Comparison of ENCODE assay signal across 8 mouse cellular contexts in the genomic region with DNA sequence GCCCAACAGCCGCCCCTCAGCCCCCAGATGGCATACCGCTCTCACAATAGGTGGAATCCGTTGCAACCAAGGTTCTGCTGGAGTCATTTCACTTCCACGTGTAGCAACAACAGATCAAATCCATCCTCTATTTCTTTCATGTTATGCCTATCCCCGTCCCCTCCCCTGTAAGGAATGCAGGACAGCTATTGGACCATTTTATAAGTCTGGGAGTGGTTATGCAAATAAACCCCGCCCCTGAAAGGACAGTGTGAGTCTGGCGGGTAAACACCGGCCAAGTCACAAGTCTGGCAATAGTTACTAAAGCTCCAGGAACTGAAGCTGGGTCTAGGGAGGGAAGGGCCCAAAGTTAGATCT. TPM values are rescaled to one million over a fixed set of nuclear protein-coding genes. Genes with fewer than 3 reads are reported as not detected.
DNase-seq lines count a peak whose midpoint lies in the region; ATAC-seq and TF ChIP-seq lines count a peak whose summit lies in the region.

Gene Eda2r, minus strand, starts transcription at position 152 of the 357 bp plus-strand sequence.

- ATAC-seq in forebrain, postnatal 0 days = peak; percentile 83
- ATAC-seq in hematopoietic stem cell, adult 5-6 weeks (replicated peaks in 1 of 2; ENCODE audit: insufficient read depth in 1 of 2, low FRiP score in 2 of 2, low TSS enrichment in 1 of 2, low read depth in 1 of 2, poor library complexity in 2 of 2, severe bottlenecking in 2 of 2) = peak; percentile 98 to 99
- peak; percentile 96 for ATAC-seq in limb, embryonic 13.5 days (ENCODE audit: low FRiP score, low read depth)
- ATAC-seq in midbrain, embryonic 12.5 days (ENCODE audit: low FRiP score, low read depth) = peak; percentile 98

- H3K27me3 ChIP-seq in forebrain, postnatal 0 days (ENCODE audit: insufficient read depth, low read length) = no peaks in the 10 kb centered on the region
- H3K27me3 ChIP-seq in limb, embryonic 13.5 days = no peaks in the 10 kb centered on the region
- no peaks in the 10 kb centered on the region for H3K27me3 ChIP-seq in midbrain, embryonic 12.5 days

- 21% methylated on average over 8 of the region's 8 CpGs for WGBS in forebrain, postnatal 0 days
- WGBS in limb, embryonic 13.5 days = 12% methylated on average over 8 of the region's 8 CpGs
- 25% methylated on average over 8 of the region's 8 CpGs for WGBS in midbrain, embryonic 12.5 days

- no peak for TF ChIP-seq POLR2A in bone marrow macrophage, adult 2 months (IDR thresholded peaks at IDR 0.05; ENCODE audit: borderline replicate concordance, low read depth, low read length)

- peak within 1 kb of the TSS; percentile 27 for H3K4me2 ChIP-seq in forebrain, postnatal 0 days (ENCODE audit: low read depth)
- peak within 1 kb of the TSS; percentile 52 for H3K4me2 ChIP-seq in limb, embryonic 13.5 days (replicated peaks)
- peak within 1 kb of the TSS; percentile 48 for H3K4me2 ChIP-seq in midbrain, embryonic 12.5 days (replicated peaks)

- peak within 1 kb of the TSS; percentile 69 for H3K27ac ChIP-seq in bone marrow macrophage, adult 2 months (ENCODE audit: insufficient read depth, low read depth, low read length)
- H3K27ac ChIP-seq in forebrain, postnatal 0 days (ENCODE audit: low read depth, low read length) = no peak within 1 kb of the TSS
- H3K27ac ChIP-seq in limb, embryonic 13.5 days = no peak within 1 kb of the TSS
- no peak within 1 kb of the TSS for H3K27ac ChIP-seq in midbrain, embryonic 12.5 days (replicated peaks)
- no peak within 1 kb of the TSS for H3K27ac ChIP-seq in left cerebral cortex, adult 2 months

- intact Hi-C loops in left cerebral cortex, adult 2 months (cut with DNase I) = no loop called here

- peak; percentile 84 for DNase-seq in MEL-GATA-1-ER (ENCODE audit: extremely low read depth, low read depth)
- peak; percentile 13 for DNase-seq in forebrain, postnatal 0 days
- DNase-seq in thymus, postnatal 36 days = no peak
- DNase-seq in left cerebral cortex, adult 2 months (ENCODE audit: extremely low spot score in 1 of 2, low spot score in 2 of 2) = no peak

- no peak for TF ChIP-seq CTCF in bone marrow macrophage, adult 2 months (IDR thresholded peaks at IDR 0.05; ENCODE audit: low read depth, low read length)
- TF ChIP-seq CTCF in forebrain, postnatal 0 days (IDR thresholded peaks at IDR 0.05; ENCODE audit: low read depth) = no peak
- no peak for TF ChIP-seq CTCF in left cerebral cortex, adult 2 months (IDR thresholded peaks at IDR 0.05)

- peak within 1 kb of the TSS; percentile 53 for H3K4me3 ChIP-seq in bone marrow macrophage, adult 2 months (ENCODE audit: insufficient read depth, low read length)
- 0 out of 2 replicates have a peak within 1 kb of the TSS, but pooled peaks have one; percentile 3 for H3K4me3 ChIP-seq in forebrain, postnatal 0 days (ENCODE audit: low read depth, low read length)
- H3K4me3 ChIP-seq in limb, embryonic 13.5 days = peak within 1 kb of the TSS; percentile 19
- H3K4me3 ChIP-seq in midbrain, embryonic 12.5 days = peak within 1 kb of the TSS; percentile 30
- no peak within 1 kb of the TSS for H3K4me3 ChIP-seq in left cerebral cortex, adult 2 months

- H3K4me1 ChIP-seq in bone marrow macrophage, adult 2 months (ENCODE audit: control insufficient read depth, insufficient read depth, low read length) = no peaks in the 10 kb centered on the region
- H3K4me1 ChIP-seq in forebrain, postnatal 0 days (ENCODE audit: insufficient read depth) = no peaks in the 10 kb centered on the region
- no peaks in the 10 kb centered on the region for H3K4me1 ChIP-seq in limb, embryonic 13.5 days
- H3K4me1 ChIP-seq in midbrain, embryonic 12.5 days = no peaks in the 10 kb centered on the region

- no peaks in the 10 kb centered on the region for H3K36me3 ChIP-seq in forebrain, postnatal 0 days (ENCODE audit: insufficient read depth)
- no peaks in the 10 kb centered on the region for H3K36me3 ChIP-seq in limb, embryonic 13.5 days
- H3K36me3 ChIP-seq in midbrain, embryonic 12.5 days = no peaks in the 10 kb centered on the region

- H3K9ac ChIP-seq in forebrain, postnatal 0 days = no peak within 1 kb of the TSS
- no peak within 1 kb of the TSS for H3K9ac ChIP-seq in limb, embryonic 13.5 days
- no peak within 1 kb of the TSS for H3K9ac ChIP-seq in midbrain, embryonic 12.5 days (replicated peaks)

- H3K9me3 ChIP-seq in forebrain, postnatal 0 days (ENCODE audit: low read length) = no peaks in the 10 kb centered on the region
- no peaks in the 10 kb centered on the region for H3K9me3 ChIP-seq in limb, embryonic 13.5 days
- H3K9me3 ChIP-seq in midbrain, embryonic 12.5 days = no peaks in the 10 kb centered on the region

RNA-seq across cellular contexts. Expression of gene Eda2r, which starts in this region (rescaled TPM):
- 0.39 and 0.56 TPM in 2 replicates for polyA plus RNA-seq in bone marrow macrophage, adult 2 months (2012; ENCODE audit: insufficient read depth, insufficient read length, missing spikeins)
- 1.1 and 2.0 TPM in 2 replicates for total RNA-seq in forebrain, postnatal 0 days (2014; rRNA removed)
- polyA plus RNA-seq in forebrain, postnatal 0 days (2015; fragmentation: Nextera tagmentation; extraction: Ambion mirVana) = 1.0 TPM in 2 replicates
- total RNA-seq in hematopoietic stem cell, adult 5-6 weeks (2017) = 0.89 and 1.8 TPM in 2 replicates
- polyA plus RNA-seq in limb, embryonic 13.5 days (2015; fragmentation: Nextera tagmentation; extraction: Ambion mirVana) = 1.1 and 1.5 TPM in 2 replicates
- polyA plus RNA-seq in midbrain, embryonic 12.5 days (2016; fragmentation: Nextera tagmentation; extraction: Ambion mirVana) = 1.2 TPM in 2 replicates
- total RNA-seq in left cerebral cortex, adult 2 months (2021) = not detected

Comparison
In these comparisons a context has a peak if more than half of its experiments do, and no peak if none do; other contexts are left out.
1. DNase-seq: peak in MEL-GATA-1-ER (single experiment) and forebrain, postnatal 0 days (single experiment); none in thymus, postnatal 36 days (0 of 2) and left cerebral cortex, adult 2 months (0 of 2).
2. Peak in every context shown above with its lines, with median percentiles within 50 percentile points of each other: ATAC-seq and H3K4me2 ChIP-seq.